Mouse (Mus musculus) pancreas, adult 10 weeks (tissue): ENCODE data around the gene Tmem209. TPM values are rescaled to one million over a fixed set of nuclear protein-coding genes. Genes with fewer than 3 reads are reported as not detected.

Source experiments
- polyA plus RNA-seq: library from polyadenylated mRNA; stranded (reverse); fragments of 350-450 nt; fragmentation: Illumina TruSeq; extraction: RNeasy Lipid Tissue Mini Kit (QIAGEN cat#74804); gene quantifications from one replicate; pipeline ENCODE4 v1.2.3, GENCODE M21; 2015; ENCODE audit warnings: low read depth, low replicate concordance; ENCODE audit not compliant: insufficient read depth

The Tmem209 gene
- 2.9 TPM for polyA plus RNA-seq

GRCm38 (mm10) chr6:30509265-30510239 lies at the start of gene Tmem209, which contains the start of gene Ssmem1:
Gene Tmem209, minus strand, starts transcription at chr6:30509783.
Gene Ssmem1, plus strand, starts transcription at chr6:30509849.

GRCm38 (mm10) chr6:30541009-30541799 lies 31.6 kb upstream of the Tmem209 start, which contains the start of gene Cpa2:
Gene Cpa2, plus strand, starts transcription at chr6:30541582.

Other genes with a start within 250 kb of the Tmem209 start
- 14.7 TPM for gene Ube2h, start 205.2 kb downstream of the Tmem209 start, polyA plus RNA-seq
- gene Zc3hc1, start 118.8 kb downstream of the Tmem209 start, polyA plus RNA-seq = 4.4 TPM
- 9.6 TPM for gene Klhdc10, start 107.9 kb downstream of the Tmem209 start, polyA plus RNA-seq
- not detected for gene Ssmem1, start 66 bp upstream of the Tmem209 start, polyA plus RNA-seq
- gene Cpa2, start 31.8 kb upstream of the Tmem209 start, polyA plus RNA-seq = 4,945 TPM
- not detected for gene Cpa4, start 58.6 kb upstream of the Tmem209 start, polyA plus RNA-seq
- gene Cpa5, start 101.2 kb upstream of the Tmem209 start, polyA plus RNA-seq = not detected
- gene Cpa1, start 129.4 kb upstream of the Tmem209 start, polyA plus RNA-seq = 22,942 TPM
- 2.1 TPM for gene Cep41, start 184.0 kb upstream of the Tmem209 start, polyA plus RNA-seq
- gene Mest, start 213.8 kb upstream of the Tmem209 start, polyA plus RNA-seq = 6.2 TPM